Mouse (Mus musculus): ENCODE results near the gene Asic1.

Asic1 gene

DNA sequence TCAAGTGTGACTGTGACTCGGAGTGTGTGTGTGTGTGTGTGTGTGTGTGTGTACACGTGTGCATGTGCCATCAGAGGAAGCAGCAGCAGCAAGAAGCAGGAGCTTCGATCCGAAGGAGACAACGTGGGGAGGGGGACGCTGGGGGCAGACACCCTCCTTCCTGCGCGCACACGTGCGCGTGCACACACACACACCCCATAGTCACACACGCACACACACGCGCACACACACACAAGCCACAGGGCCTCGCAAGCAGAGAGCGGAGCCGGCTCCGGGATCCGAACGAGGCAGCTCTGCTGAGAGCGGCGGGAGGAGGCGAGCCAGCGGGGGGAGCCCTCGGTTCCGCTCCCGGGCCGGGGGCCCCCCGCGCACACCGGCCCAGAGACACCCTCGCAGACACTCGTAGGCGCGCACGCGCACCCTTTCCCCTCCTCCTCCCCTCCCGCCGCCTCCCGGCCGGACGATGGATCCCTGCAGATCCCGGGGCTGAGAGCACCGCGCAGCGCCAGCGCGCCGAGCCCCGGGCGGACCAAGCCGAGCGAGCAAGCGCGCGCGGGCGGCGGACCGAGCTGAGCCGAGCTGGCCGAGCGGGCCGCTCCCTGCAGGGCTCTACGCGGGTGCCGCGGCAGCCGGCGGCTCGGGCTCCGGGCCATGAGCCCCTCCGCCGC, at the start of gene Asic1:
TSS of gene Asic1 (plus strand) at position 215 of the 668 bp plus-strand sequence.
- peak; percentile 77 for DNase-seq

DNA sequence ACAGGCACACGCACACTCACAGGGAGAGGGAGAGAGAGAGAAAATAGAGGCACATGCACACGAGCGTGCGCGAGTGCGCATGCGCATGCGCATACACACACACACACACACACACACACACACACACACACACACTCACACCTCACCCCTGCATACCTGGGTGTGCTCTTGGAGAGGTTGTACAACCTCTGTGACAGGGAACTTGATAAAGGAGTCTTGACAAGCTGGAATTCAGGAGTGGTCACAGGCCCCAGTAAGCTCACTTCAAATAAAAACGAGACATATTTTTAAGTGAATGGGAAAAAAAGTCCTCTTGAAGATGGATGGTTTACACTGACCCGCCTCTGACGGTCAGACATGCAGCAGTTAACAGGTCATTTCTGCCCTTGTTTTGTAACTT, 48.1 kb upstream of the Asic1 start:
- no peak for DNase-seq

DNA sequence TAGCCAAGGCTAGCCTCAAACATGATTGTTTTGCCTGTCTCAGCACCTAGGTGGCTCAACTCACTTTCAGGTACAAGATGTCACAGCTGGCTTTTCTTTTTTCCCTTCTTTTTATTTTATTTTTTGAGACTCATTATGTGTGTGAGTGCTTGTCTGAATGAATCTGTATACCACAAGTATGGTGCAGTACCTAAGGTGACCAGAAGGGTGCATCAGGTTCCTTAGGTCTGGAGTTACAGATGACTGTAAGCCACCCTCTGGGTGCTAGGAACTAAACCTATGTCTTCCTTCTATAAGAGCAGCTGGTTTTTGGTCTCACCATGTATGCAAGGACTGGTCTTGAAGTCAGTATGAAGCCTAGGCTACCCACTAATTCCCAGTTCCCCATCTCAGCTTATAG, 38.5 kb upstream of the Asic1 start:
- no peak for DNase-seq

DNA sequence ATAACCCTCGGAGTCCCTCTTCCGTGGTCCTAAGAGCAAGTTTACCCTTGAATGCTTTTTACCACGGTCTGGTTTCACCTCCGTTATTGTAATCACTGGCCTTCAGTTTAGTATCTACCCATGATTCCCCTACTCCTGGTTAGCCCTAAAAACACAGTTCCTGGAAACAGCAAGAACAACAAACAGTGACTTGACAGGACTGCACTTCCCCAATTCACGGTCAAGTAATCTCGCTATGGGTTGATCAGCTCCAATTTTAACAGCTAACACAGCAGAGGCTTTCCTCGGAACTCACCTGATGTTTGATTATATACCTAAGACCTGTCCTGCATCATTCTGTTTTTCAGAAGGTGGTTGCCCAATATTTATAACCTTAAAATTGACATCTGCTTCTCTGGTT, 35.5 kb upstream of the Asic1 start:
- no peak for DNase-seq

DNA sequence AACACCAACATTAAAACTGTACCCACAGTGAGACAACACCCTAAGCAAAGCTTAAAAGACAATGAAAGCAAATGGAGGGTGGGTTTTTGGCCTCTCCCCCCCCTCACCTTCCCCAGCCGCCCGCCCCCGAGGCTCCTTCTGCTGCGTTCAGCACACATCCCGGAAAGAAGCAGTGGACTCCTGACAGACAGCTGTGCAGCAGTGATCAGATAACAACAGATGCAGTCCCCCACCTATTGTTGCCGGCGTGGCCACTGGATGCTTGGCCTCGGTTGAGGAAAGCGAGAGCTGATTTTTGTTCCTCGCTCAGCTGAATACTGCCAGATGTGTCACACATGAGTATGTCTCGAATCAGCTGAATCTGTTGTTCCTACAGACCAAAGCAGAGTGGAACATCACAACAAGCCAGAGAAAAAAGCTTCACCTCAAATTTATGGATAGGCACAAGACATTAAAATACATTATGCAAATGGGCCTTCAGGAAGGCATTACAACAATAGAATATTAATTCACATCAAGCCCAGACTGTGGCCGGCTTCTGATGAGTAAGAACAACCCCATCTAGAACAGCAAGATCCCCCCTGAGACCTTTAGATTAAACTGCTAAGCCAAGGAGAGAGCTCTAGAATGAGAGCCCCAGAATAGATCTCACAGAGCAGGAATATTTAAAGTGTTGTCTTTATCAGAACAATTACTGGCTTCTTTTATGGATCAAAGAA, 32.6 kb upstream of the Asic1 start:
- DNase-seq = no peak

DNA sequence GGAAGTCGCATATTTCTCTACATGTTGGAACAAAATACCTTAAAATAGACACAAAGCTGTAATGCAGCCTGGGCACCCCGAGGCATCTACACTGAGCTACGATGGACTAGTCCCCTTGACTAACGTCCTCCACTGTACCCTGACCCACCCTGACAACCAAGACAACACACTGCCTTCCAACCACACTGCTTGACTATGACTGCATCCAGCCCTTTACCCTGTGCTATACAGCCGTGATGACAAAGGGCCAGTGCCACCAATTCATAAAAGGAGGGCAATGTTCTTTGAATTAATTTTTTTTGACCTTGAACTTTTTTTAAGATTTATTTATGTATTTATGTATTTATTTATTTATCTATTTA, 32.1 kb upstream of the Asic1 start:
- DNase-seq = no peak

DNA sequence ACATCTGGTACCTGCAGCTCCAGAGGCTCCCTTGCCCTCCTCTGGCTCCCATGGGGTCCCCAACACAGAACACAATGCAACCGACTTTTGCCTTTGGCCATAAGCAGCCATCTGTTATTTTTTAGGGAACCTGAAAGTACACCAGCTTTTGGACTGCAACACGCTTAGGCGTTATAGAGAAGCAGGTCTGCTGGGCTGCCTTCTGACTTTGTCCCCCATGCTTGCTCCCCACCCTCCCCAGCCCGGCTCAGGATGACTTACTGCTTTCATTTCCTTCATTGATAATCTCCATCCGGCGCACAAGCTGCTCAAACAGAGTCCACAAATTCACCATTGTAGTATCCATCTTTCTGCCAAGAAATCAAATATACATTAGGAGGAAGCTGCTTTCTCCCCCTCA, 27.5 kb upstream of the Asic1 start:
- no peak for DNase-seq

DNA sequence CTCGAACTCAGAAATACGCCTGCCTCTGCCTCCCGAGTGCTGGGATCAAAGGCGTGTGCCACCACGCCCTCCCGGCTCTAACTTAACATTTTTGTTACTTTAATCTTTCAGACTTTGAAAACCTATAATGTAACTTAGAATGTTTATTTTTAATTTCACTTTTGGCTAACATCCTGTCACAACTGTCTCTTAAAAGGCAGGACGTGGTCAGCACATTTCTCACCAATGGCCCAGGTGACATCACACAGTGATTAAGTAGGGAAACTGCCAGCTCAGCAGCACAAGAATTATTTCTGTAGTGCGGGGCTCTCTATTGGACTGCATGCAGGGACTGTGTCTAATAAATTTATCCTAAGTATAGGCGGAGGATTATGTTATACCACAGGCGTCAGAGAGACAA, 26.3 kb upstream of the Asic1 start:
- DNase-seq = no peak

DNA sequence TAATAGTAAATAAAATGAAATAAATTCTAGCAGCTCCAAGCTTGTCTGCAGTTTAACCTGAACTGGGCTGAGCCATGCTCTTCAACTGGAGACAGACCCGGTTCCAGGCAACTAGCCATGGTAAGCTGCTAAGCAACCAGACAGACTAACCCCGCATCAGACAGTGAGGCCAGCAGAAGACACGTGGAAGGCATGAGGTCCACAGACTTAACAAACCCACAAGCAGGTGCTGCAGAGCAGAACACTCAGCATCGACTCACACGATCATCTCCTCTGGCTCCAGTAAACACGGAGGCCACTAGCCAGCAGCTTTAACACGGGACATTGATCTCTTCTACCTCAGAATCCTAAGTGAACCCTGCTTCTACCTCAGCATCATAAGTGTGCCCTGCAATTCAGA, 25.4 kb upstream of the Asic1 start:
- peak; percentile 23 for DNase-seq

DNA sequence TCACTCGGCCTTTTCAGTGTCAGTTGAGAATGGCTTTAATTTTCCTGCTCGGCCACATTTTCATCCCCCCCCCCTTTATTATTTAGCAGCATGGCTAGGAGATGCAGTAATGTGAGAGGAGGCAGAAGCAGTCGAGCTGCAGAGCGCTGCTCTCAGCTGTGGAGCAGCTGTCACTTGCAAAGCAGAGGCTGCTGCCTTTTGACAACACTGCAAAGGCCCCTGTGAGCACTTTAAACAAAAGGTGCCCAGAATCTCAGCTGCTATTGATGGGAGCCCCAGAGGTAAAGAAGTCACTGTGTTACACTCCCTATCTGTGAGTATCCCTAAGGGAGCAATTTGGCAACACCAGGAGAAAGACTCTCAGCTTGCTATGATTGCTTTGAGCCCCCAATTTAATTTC, 21.8 kb upstream of the Asic1 start:
- no peak for DNase-seq

DNA sequence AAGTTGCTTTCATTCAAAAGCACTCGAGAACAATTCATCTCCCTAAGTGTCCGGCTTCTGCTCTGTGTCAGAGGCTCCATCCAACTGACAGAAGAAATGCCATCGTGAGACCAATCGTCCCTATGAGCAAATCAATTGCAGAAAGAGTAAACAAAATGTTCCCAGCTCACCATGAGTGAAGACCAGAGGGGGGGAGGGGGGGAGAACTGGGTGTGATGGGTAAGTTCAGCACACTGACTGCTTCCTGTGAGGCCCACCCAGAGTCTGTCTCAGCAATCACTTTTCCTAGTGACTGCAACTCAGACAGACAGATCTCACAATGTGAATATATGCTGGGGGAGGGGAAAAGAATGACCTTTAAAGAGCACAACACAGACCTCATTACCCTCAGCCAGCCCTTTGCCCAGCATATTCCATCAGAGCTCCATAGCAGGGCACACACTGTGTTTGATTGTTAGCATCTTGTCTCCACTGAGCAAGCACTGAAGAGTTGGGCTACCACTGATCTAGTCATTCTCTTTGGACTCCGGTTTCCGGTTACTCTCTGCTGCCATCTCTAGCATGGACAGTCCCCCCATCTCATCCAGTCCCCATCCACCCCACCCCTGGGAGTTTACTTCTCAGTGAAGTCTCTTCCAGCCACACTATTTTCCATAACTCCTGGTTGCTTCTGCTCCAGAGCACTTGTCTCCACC, 21.0 kb upstream of the Asic1 start:
- DNase-seq = no peak

- DNase-seq = no peak
Observed at GRCm38 (mm10) chr15:99650304-99650703, 19.9 kb upstream of the Asic1 start.

GRCm38 (mm10) chr15:99651163-99651872, 18.9 kb upstream of the Asic1 start, which contains the start of gene Racgap1:
TSS of gene Racgap1 (minus strand) at chr15:99651656.
- DNase-seq = peak; percentile 98

DNA sequence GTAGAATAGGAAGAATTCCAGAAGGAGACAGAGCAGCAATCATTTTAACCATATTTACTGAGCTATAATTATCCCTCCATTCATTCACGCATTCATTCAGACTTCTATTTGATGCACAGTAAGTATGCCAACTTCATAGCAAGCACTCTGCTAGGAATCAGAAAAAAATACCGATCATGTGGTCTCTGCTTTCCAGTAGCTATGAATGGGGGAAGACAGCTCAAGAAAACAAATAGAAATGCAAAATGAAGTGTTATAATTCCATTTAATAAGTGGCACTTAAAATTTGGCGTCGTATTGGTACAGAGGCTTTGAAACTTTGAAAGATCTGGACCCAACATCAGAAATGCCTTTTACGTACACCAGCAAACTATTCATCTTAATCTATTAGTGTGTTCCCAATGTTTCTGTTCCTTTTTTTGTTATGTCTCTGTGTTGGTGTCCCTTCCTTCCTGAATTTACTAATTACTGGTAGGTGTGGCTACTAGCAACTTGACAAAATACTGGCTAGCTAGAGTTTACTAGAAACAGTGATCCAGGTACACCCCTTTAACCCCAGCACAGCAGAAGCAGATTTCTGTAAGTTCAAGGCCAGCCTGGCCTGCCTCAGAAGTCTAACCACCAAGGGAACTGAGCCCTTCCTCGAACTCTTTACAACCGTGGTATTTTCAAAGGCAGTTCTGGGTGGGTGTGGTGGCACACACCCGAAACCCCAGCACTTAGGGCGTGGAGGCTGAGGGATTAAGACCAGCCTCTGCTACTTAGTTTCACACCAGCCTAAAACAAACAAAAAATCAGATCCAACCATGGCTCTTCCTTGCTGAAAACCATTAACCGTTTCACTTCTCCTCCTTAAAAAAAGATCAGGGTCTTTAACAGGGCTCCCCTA, 17.9 kb upstream of the Asic1 start:
- DNase-seq = no peak

DNA sequence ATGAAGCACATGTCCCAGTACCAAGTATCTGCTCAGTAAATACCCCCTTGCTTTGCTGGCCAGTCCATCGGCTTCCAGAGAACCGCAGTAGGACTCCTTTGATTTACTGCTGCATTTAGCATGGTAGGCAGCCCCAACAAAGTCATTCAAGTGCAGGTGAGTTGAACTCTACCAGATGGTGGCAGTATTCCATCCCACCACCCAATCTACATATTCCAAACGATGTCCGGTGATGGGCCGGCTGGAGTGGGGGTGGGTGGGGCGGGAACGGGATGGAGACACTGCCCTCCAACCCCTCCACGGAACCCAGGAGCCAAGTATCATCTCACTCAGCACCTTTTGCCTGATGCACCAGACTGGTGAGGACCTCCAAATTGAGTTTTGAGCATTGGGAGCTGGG, 16.9 kb upstream of the Asic1 start:
- peak; percentile 36 for DNase-seq

GRCm38 (mm10) chr15:99653876-99654275, 16.3 kb upstream of the Asic1 start:
- no peak for DNase-seq

GRCm38 (mm10) chr15:99655956-99656355, 14.2 kb upstream of the Asic1 start:
- no peak for DNase-seq

GRCm38 (mm10) chr15:99658437-99658836, 11.7 kb upstream of the Asic1 start:
- DNase-seq = no peak

DNA sequence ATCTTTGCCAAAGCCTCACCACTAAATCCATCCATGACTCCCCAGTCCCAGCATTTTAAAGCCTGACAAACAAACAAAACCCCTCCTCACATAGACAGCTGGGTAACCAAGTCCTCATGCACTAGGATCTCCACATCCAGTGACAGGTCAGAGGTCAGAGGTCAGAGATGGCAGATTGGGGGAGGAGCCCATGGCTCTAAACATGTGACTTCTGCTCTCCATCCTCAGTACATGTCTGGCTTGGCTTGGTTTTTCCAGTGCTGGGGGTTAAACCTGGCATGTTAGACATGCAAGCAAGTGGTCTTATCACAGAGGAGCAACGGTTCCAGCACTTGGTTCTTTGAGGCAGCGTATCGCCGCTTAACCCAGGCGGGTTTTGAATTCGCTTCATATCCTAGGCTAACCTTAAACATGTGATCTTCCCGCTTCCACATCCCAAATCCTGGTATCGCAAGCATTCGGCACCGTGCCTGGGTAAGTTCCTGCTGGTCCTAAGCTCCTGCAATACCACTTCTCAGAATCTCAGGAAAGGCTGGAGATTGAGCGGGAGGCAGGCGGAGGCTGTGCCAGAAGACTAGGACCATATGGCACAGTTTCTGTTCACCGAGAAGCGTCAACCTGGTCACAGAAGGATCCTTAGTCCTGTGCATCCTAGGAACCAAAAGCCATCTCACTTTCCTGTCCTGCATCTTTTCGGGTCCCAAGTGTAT, 8.9 kb upstream of the Asic1 start:
- no peak for DNase-seq

GRCm38 (mm10) chr15:99662371-99662770, 7.8 kb upstream of the Asic1 start:
- DNase-seq = no peak

DNA sequence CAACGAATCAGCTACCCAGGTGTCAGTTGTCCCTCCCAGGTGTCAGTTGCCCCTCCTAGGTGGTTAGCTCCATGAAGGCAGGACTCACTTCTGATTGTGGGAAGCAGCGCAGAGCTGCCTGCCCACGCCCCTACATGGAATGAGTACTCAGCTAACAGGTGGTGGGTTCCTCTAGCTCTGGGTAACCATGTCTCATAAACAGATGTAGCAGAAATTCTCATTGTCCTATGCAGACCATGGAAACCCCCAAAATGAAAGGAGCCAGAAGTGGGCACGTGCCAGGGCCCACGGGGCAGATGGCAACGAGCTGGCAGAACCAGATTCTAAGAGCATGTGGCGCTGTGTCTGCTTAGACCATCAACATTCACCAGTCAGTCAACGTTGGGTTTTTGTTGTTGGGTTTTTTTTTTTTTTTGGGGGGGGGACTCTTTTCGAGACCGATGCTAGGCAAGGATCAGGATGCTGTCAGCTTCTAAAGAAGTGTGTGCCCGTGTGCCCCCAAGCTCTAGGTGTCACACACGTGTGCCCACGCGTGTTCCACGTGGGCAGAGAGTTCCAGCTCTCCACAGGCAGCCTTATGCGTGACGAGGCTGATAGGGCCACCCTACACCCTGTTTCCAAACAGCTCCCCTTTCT, 6.1 kb upstream of the Asic1 start:
- DNase-seq = no peak
